Mouse (Mus musculus) liver, adult 2 months (tissue): ENCODE data around the gene Ampd3. TPM values are rescaled to one million over a fixed set of nuclear protein-coding genes. Genes with fewer than 3 reads are reported as not detected.
A peak's percentile ranks its signal among the peaks of the same experiment; 100 is the strongest.

Experiments used
- DNase-seq: peaks from one replicate; pipeline ENCODE4 v3.0.0-alpha.2; 2011; ENCODE audit warnings: low read depth, low spot score; ENCODE audit errors: extremely low read depth
- H3K27ac ChIP-seq: fragments of 200-500 bp; replicated peaks from 2 replicates; pipeline ENCODE4 v1.5.1; 2012; ENCODE audit warnings: low read depth, mild to moderate bottlenecking, control low read depth, inconsistent platforms, low read length; ENCODE audit not compliant: insufficient read depth
- H3K27me3 ChIP-seq: fragments of 200-500 bp; 2 replicates; pipeline ENCODE4 v1.6.1; 2012; ENCODE audit warnings: mild to moderate bottlenecking, moderate library complexity, low read length, inconsistent platforms; ENCODE audit not compliant: control insufficient read depth, insufficient read depth
- H3K36me3 ChIP-seq: fragments of 200-500 bp; 2 replicates; pipeline ENCODE4 v1.6.1; 2012; ENCODE audit warnings: low read length, inconsistent platforms; ENCODE audit not compliant: control insufficient read depth, insufficient read depth
- H3K4me1 ChIP-seq: fragments of 200-500 bp; 2 replicates; pipeline ENCODE4 v1.6.1; 2011; ENCODE audit warnings: low read length; ENCODE audit not compliant: control insufficient read depth, insufficient read depth
- H3K4me3 ChIP-seq: fragments of 200-500 bp; 2 replicates; pipeline ENCODE4 v1.5.1; 2011; ENCODE audit warnings: low read depth, mild to moderate bottlenecking, control low read depth, low read length, moderate library complexity; ENCODE audit not compliant: insufficient read depth
- H3K79me2 ChIP-seq: fragments of 200-500 bp; 2 replicates; pipeline ENCODE4 v1.6.1; 2012; ENCODE audit warnings: inconsistent platforms, mild to moderate bottlenecking, low read length, moderate library complexity; ENCODE audit not compliant: control insufficient read depth, insufficient read depth
- H3K9ac ChIP-seq: fragments of 200-500 bp; 2 replicates; pipeline ENCODE4 v1.6.1; 2012; ENCODE audit warnings: low read depth, mild to moderate bottlenecking, control low read depth, inconsistent platforms, low read length
- CTCF ChIP-seq: fragments of 200-500 bp; IDR thresholded peaks from 2 replicates; pipeline ENCODE4 v1.5.1; 2011; ENCODE audit warnings: low read depth, low read length, control low read depth
- POLR2A ChIP-seq: fragments of 200-500 bp; IDR thresholded peaks from 2 replicates; pipeline ENCODE4 v1.6.1; 2011; ENCODE audit warnings: low read length, control low read depth; ENCODE audit not compliant: insufficient read depth; ENCODE audit errors: extremely low read depth
- WGBS: fragments of 180-500 bp; shearing (Covaris S2); methylation state at CpG from one replicate; pipeline ENCODE4 v1.1.7; 2018; 5-methylcytosine and 5-hydroxymethylcytosine counted together
- polyA plus RNA-seq: library from polyadenylated mRNA; depleted of rRNA; stranded (reverse); fragments of >200 nt; gene quantifications from 2 replicates; pipeline ENCODE4 v1.2.3, GENCODE M21; 2012
- total RNA-seq: library from RNA; depleted of rRNA; stranded (reverse); fragments of >200 nt; gene quantifications from 2 replicates; pipeline ENCODE4 v1.2.3, GENCODE M21; 2014

The Ampd3 gene
- total and polyA plus RNA-seq, 2 experiments, result 0.55 to 0.57 TPM

- H3K79me2 ChIP-seq, result no peaks in the 10 kb centered on the region
- no peak overlapping the region for H3K4me3 ChIP-seq
- no peak overlapping the region for H3K27ac ChIP-seq
- peaks cover 10% of the 10 kb centered on the region for H3K4me1 ChIP-seq
- TF ChIP-seq POLR2A, result no peak
- TF ChIP-seq CTCF, result no peak
- H3K36me3 ChIP-seq, result peaks cover 6% of the 10 kb centered on the region
- no peak overlapping the region for H3K9ac ChIP-seq
- DNase-seq, result peak; percentile 82
- WGBS, result 28% methylated on average over 6 of the region's 6 CpGs
- H3K27me3 ChIP-seq, result no peaks in the 10 kb centered on the region
Observed at GRCm38 (mm10) chr7:110818206-110818605, 50.2 kb downstream of the Ampd3 start.

DNA sequence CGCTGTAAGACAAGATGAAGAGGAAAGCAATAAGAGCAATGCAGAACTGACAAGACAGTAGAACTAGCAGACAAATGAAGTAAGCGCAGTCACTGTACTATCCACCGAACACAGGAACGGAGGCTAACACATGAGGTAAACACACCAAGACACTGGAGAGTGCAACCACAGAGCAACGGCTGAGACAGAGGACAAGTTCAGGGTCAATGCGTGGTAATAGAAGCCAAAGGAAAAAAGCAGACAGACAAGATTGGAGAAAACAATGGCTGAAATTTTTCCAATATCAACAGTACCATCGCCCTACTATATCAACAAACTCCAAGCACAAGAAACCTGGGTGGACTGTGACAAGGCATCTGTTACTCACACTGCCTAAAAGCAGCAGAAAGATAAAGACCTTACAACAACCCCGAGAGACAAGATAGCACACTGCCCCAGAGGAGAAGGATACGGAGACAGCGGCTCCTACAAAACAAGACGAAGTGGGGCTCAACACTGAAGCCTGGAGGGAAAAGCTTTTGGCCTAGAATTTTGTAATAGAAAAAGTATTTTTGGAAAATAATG lies 50.9 kb downstream of the Ampd3 start:
- Histone ChIP-seq H3K79me2 (no peaks in the 10 kb centered on the region), H3K4me1 (peaks cover 15% of the 10 kb centered on the region), H3K4me3 (no peak overlapping the region), H3K9ac (no peak overlapping the region), H3K36me3 (peaks cover 4% of the 10 kb centered on the region), H3K27me3 (no peaks in the 10 kb centered on the region), H3K27ac (no peak overlapping the region)
- TF ChIP-seq POLR2A (no peak), CTCF (no peak)
- WGBS, result 57% methylated on average over 11 of the region's 11 CpGs
- DNase-seq, result no peak

DNA sequence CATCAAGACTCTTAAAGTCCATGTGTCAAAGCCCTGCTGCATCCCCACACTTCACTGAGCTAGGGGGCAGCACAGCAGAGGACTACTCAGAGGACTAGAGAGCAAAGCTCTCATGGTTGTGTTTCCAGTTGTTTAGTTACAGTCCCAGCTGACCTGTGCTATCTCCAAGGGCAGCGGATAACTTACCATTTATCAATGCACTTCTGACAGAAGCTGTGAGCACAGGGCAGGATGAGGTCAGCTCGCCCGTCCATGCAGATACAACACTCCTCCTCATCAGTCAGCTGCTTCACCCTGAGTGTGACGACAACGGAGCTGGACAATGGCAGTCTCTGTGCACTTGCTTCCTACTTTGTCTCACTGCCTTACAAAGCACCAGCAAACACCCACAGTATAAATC lies 53.1 kb downstream of the Ampd3 start:
- 79% methylated on average over 5 of the region's 5 CpGs for WGBS
- no peaks in the 10 kb centered on the region for H3K27me3 ChIP-seq
- no peak overlapping the region for H3K9ac ChIP-seq
- H3K36me3 ChIP-seq, result peaks cover 4% of the 10 kb centered on the region; the same call in 1 of the 2 replicates
- no peak overlapping the region for H3K27ac ChIP-seq
- no peaks in the 10 kb centered on the region for H3K79me2 ChIP-seq
- TF ChIP-seq CTCF (no peak), POLR2A (no peak)
- no peak overlapping the region for H3K4me3 ChIP-seq
- H3K4me1 ChIP-seq, result peaks cover 15% of the 10 kb centered on the region
- no peak for DNase-seq

DNA sequence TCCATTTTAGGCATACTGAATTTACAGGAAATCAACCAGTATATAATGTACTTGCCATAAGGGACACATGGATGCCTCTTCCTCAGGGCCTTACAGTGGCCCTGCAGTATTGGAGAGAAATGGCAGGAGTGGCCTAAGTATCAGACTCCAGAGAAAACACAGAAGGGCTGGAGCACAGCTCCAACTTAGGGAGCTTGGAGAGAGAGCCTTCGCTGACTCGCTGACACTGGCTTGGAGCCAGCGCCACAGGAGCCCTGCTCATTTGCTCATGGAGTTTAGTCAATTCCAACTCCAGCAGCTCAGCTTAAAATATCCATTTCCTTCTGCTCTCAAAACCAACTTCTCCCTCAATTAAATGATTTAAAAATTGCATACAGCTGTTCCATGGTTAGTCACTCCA lies 53.6 kb downstream of the Ampd3 start:
- Histone ChIP-seq H3K79me2 (no peaks in the 10 kb centered on the region), H3K4me1 (peaks cover 15% of the 10 kb centered on the region), H3K4me3 (no peak overlapping the region), H3K27me3 (no peaks in the 10 kb centered on the region), H3K9ac (no peak overlapping the region), H3K27ac (no peak overlapping the region), H3K36me3 (peaks cover 4% of the 10 kb centered on the region; the same call in 1 of the 2 replicates)
- no peak for TF ChIP-seq CTCF
- no peak for TF ChIP-seq POLR2A
- 47% methylated on average over 3 of the region's 3 CpGs for WGBS
- peak; percentile 26 for DNase-seq

GRCm38 (mm10) chr7:110822055-110822454 lies 54.0 kb downstream of the Ampd3 start:
- DNase-seq, result no peak
- H3K4me1 ChIP-seq, result peaks cover 15% of the 10 kb centered on the region
- WGBS, result 78% methylated on average over 4 of the region's 4 CpGs
- H3K79me2 ChIP-seq, result no peaks in the 10 kb centered on the region
- no peak overlapping the region for H3K4me3 ChIP-seq
- no peak overlapping the region for H3K9ac ChIP-seq
- H3K27ac ChIP-seq, result no peak overlapping the region
- H3K27me3 ChIP-seq, result no peaks in the 10 kb centered on the region
- TF ChIP-seq CTCF (no peak), POLR2A (no peak)
- peaks cover 7% of the 10 kb centered on the region; the same call in 1 of the 2 replicates for H3K36me3 ChIP-seq

- 36% methylated on average over 8 of the region's 8 CpGs for WGBS
- peaks cover 15% of the 10 kb centered on the region for H3K4me1 ChIP-seq
- no peak for TF ChIP-seq POLR2A
- no peak overlapping the region for H3K9ac ChIP-seq
- peak; percentile 84 for DNase-seq
- H3K36me3 ChIP-seq, result peaks cover 9% of the 10 kb centered on the region; the same call in 1 of the 2 replicates
- H3K27me3 ChIP-seq, result no peaks in the 10 kb centered on the region
- no peak overlapping the region for H3K4me3 ChIP-seq
- H3K27ac ChIP-seq, result no peak overlapping the region
- H3K79me2 ChIP-seq, result no peaks in the 10 kb centered on the region
Observed at GRCm38 (mm10) chr7:110823076-110823475, 55.1 kb downstream of the Ampd3 start.
